Comparison of ENCODE assay signal across 26 mouse cellular contexts in the genomic region with DNA sequence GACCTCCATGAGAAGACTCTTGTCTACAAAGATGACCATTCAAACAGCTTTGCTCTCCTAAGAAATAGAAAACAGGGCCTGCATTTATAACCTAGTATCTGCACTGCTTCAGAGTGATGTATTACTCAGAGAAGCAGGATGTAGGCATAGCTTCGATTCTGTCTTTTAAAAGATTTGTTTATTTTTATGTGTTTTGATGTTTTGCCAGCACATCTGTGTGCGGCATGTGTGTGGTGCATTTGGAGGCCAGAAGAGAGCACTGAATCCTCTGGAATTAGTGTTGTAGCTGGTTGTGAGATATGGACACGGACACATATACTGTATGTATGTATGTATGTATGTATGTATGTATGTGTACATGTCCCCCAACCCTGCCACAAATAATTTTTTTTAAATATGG.
"Had no signal": no experiment of that assay in that cellular context is flagged by ENCODE, and none has a peak within 500 bp of the region (broad histone marks: within the 10 kb centered on the region; RNA-seq: fewer than 3 reads in every experiment).

No protein-coding gene starts in this region.

- H3K27me3 ChIP-seq: heart, embryonic 12.5 days; hindbrain, embryonic 12.5 days; intestine, embryonic 15.5 days; limb, embryonic 12.5 days; limb, embryonic 15.5 days; liver, embryonic 12.5 days had no signal

- H3K9ac ChIP-seq: heart, embryonic 12.5 days; hindbrain, embryonic 12.5 days; hindbrain, embryonic 14.5 days; intestine, embryonic 15.5 days; limb, embryonic 12.5 days; limb, embryonic 15.5 days; liver, embryonic 12.5 days; liver, embryonic 14.5 days had no signal

- DNase-seq: gastrocnemius, postnatal 14 days; gastrocnemius, postnatal 36 days; heart, adult 11 months; heart, adult 2 months; heart, postnatal 10 days; heart, postnatal 4 days; kidney, adult 18-20 months; kidney, adult 8-10 months; kidney, postnatal 10 days; kidney, postnatal 25 days; kidney, postnatal 4 days; layer of hippocampus, adult 9-11 months; layer of hippocampus, postnatal 36 days; left cerebral cortex, postnatal 4 days had no signal

- H3K27ac ChIP-seq: heart, adult 2 months; hindbrain, embryonic 10.5 days; hindbrain, embryonic 12.5 days; hindbrain, embryonic 14.5 days; intestine, embryonic 15.5 days; limb, embryonic 12.5 days; limb, embryonic 15.5 days; liver, embryonic 12.5 days; liver, embryonic 14.5 days had no signal

- H3K9me3 ChIP-seq: heart, embryonic 12.5 days; hindbrain, embryonic 10.5 days; hindbrain, embryonic 12.5 days; intestine, embryonic 15.5 days; limb, embryonic 15.5 days; liver, embryonic 12.5 days had no signal

- ATAC-seq: hindbrain, embryonic 16.5 days; inflammation-experienced regulatory T-cells, adult 6 months; intestine, embryonic 15.5 days; intestine, postnatal 0 days; liver, embryonic 12.5 days had no signal

- H3K4me1 ChIP-seq: heart, embryonic 12.5 days; hindbrain, embryonic 12.5 days; intestine, embryonic 15.5 days; limb, embryonic 12.5 days; limb, embryonic 15.5 days; liver, embryonic 12.5 days had no signal

- H3K36me3 ChIP-seq: heart, embryonic 12.5 days; hindbrain, embryonic 10.5 days; hindbrain, embryonic 12.5 days; intestine, embryonic 15.5 days; limb, embryonic 15.5 days; liver, embryonic 12.5 days had no signal

- H3K4me3 ChIP-seq: heart, adult 2 months; heart, embryonic 12.5 days; hindbrain, embryonic 10.5 days; hindbrain, embryonic 12.5 days; intestine, embryonic 15.5 days; limb, embryonic 12.5 days; limb, embryonic 15.5 days; liver, embryonic 12.5 days had no signal

- H3K4me2 ChIP-seq: heart, embryonic 12.5 days; hindbrain, embryonic 12.5 days; hindbrain, embryonic 14.5 days; intestine, embryonic 15.5 days; limb, embryonic 12.5 days; limb, embryonic 15.5 days; liver, embryonic 12.5 days had no signal
